Mouse (Mus musculus): ENCODE data around the gene Tex38. TPM values are rescaled to one million over a fixed set of nuclear protein-coding genes. Genes with fewer than 3 reads are reported as not detected.

The Tex38 gene
- polyA plus RNA-seq (2014; fragmentation: Illumina TruSeq; extraction: RNeasy Lipid Tissue Mini Kit (QIAGEN cat#74804); ENCODE audit: low read depth, low replicate concordance) = not detected

GRCm38 (mm10) chr4:115780918-115781317, at the start of gene Tex38:
Gene Tex38 (minus strand): TSS chr4:115781018.

GRCm38 (mm10) chr4:115827888-115828571, 47.2 kb upstream of the Tex38 start, which contains the start of gene Mob3c:
Gene Mob3c (plus strand): TSS chr4:115828092.

GRCm38 (mm10) chr4:115784769-115785510, 4.1 kb upstream of the Tex38 start, which contains the start of gene Atpaf1:
Gene Atpaf1 (plus strand): TSS chr4:115784812.

GRCm38 (mm10) chr4:115737551-115738041, 43.2 kb downstream of the Tex38 start, which contains the start of gene Efcab14:
Gene Efcab14 (plus strand): TSS chr4:115737744.

Other genes with a start within 250 kb of the Tex38 start
- gene Cyp4a31, start 217.4 kb downstream of the Tex38 start, polyA plus RNA-seq (2014; fragmentation: Illumina TruSeq; extraction: RNeasy Lipid Tissue Mini Kit (QIAGEN cat#74804); ENCODE audit: low read depth, low replicate concordance) = 607 TPM
- 1.5 TPM for gene Cyp4a32, start 180.0 kb downstream of the Tex38 start, polyA plus RNA-seq (2014; fragmentation: Illumina TruSeq; extraction: RNeasy Lipid Tissue Mini Kit (QIAGEN cat#74804); ENCODE audit: low read depth, low replicate concordance)
- 175 TPM for gene Cyp4b1, start 133.3 kb downstream of the Tex38 start, polyA plus RNA-seq (2014; fragmentation: Illumina TruSeq; extraction: RNeasy Lipid Tissue Mini Kit (QIAGEN cat#74804); ENCODE audit: low read depth, low replicate concordance)
- 81.8 TPM for gene Efcab14, start 43.3 kb downstream of the Tex38 start, polyA plus RNA-seq (2014; fragmentation: Illumina TruSeq; extraction: RNeasy Lipid Tissue Mini Kit (QIAGEN cat#74804); ENCODE audit: low read depth, low replicate concordance)
- 158 TPM for gene Atpaf1, start 3.8 kb upstream of the Tex38 start, polyA plus RNA-seq (2014; fragmentation: Illumina TruSeq; extraction: RNeasy Lipid Tissue Mini Kit (QIAGEN cat#74804); ENCODE audit: low read depth, low replicate concordance)
- 8.5 TPM for gene Mob3c, start 47.1 kb upstream of the Tex38 start, polyA plus RNA-seq (2014; fragmentation: Illumina TruSeq; extraction: RNeasy Lipid Tissue Mini Kit (QIAGEN cat#74804); ENCODE audit: low read depth, low replicate concordance)
- 7.0 TPM for gene Mknk1, start 58.2 kb upstream of the Tex38 start, polyA plus RNA-seq (2014; fragmentation: Illumina TruSeq; extraction: RNeasy Lipid Tissue Mini Kit (QIAGEN cat#74804); ENCODE audit: low read depth, low replicate concordance)
- not detected for gene Kncn, start 103.4 kb upstream of the Tex38 start, polyA plus RNA-seq (2014; fragmentation: Illumina TruSeq; extraction: RNeasy Lipid Tissue Mini Kit (QIAGEN cat#74804); ENCODE audit: low read depth, low replicate concordance)
- not detected for gene 6430628N08Rik, start 109.6 kb upstream of the Tex38 start, polyA plus RNA-seq (2014; fragmentation: Illumina TruSeq; extraction: RNeasy Lipid Tissue Mini Kit (QIAGEN cat#74804); ENCODE audit: low read depth, low replicate concordance)
- not detected for gene Dmbx1, start 158.9 kb upstream of the Tex38 start, polyA plus RNA-seq (2014; fragmentation: Illumina TruSeq; extraction: RNeasy Lipid Tissue Mini Kit (QIAGEN cat#74804); ENCODE audit: low read depth, low replicate concordance)
- 6.9 TPM for gene Faah, start 236.9 kb upstream of the Tex38 start, polyA plus RNA-seq (2014; fragmentation: Illumina TruSeq; extraction: RNeasy Lipid Tissue Mini Kit (QIAGEN cat#74804); ENCODE audit: low read depth, low replicate concordance)